Comparison of ENCODE assay signal across 8 mouse cellular contexts in the genomic region with DNA sequence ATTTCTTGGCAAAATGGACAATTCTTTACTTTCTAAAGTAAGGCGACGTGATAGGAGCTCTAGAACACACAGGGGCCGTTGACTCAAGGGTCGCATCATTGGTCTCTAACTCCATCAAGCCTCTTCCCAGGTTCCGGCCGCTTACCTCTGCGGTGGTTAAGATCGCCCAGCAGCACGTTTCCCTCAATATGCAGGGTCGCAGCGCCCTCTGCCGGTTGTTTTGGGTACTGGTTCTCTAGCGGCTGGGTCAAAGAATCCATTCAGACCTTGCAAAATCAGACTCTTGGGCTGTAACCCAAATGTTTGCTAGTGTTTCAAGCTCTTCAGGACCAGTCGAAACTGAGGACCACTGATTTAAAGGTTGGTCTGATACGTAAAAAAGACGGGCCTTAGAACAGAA. TPM values are rescaled to one million over a fixed set of nuclear protein-coding genes. Genes with fewer than 3 reads are reported as not detected.
DNase-seq lines count a peak whose midpoint lies in the region; TF ChIP-seq lines count a peak whose summit lies in the region.

No protein-coding gene starts in this region.

- H3K9me3 ChIP-seq in ES-Bruce4 (replicated peaks; ENCODE audit: control insufficient read depth, insufficient read depth, low read length, poor library complexity, severe bottlenecking), result no peaks in the 10 kb centered on the region

- TF ChIP-seq POLR2A in ES-Bruce4 (IDR thresholded peaks at IDR 0.05; ENCODE audit: insufficient read depth, low read length), result no peak
- no peak for TF ChIP-seq POLR2A in cortical plate, adult 2 months (IDR thresholded peaks at IDR 0.05; ENCODE audit: extremely low read depth, insufficient read depth, low read length)

- no peaks in the 10 kb centered on the region for H3K27me3 ChIP-seq in ES-Bruce4 (ENCODE audit: control insufficient read depth, insufficient read depth, low read length, poor library complexity, severe bottlenecking)

- H3K9ac ChIP-seq in ES-Bruce4 (ENCODE audit: low read depth, poor library complexity, severe bottlenecking), result no peak overlapping the region

- DNase-seq in adrenal gland, adult 18-20 months (ENCODE audit: low spot score in 2 of 2), result peak; percentile 92 to 93
- DNase-seq in heart, adult 8-10 months (ENCODE audit: low spot score), result peak; percentile 74
- peak; percentile 95 for DNase-seq in layer of hippocampus, postnatal 10 days (ENCODE audit: low spot score in 2 of 2)
- peak; percentile 74 to 88 for DNase-seq in lung, postnatal 4 days
- DNase-seq in right cerebral cortex, postnatal 14 days, result peak; percentile 89
- DNase-seq in urinary bladder, postnatal 25 days (ENCODE audit: low spot score), result peak; percentile 93

- no peak overlapping the region for H3K27ac ChIP-seq in ES-Bruce4 (ENCODE audit: insufficient read depth, low read length)
- H3K27ac ChIP-seq in cortical plate, adult 2 months (ENCODE audit: insufficient read depth, low read length), result no peak overlapping the region

- H3K36me3 ChIP-seq in ES-Bruce4 (ENCODE audit: control insufficient read depth, insufficient read depth, low read length, poor library complexity, severe bottlenecking), result no peaks in the 10 kb centered on the region

- H3K4me1 ChIP-seq in ES-Bruce4 (ENCODE audit: control insufficient read depth, insufficient read depth, low read length), result no peaks in the 10 kb centered on the region
- no peaks in the 10 kb centered on the region for H3K4me1 ChIP-seq in cortical plate, adult 2 months (ENCODE audit: control insufficient read depth, insufficient read depth, low read length)

- TF ChIP-seq EP300 in ES-Bruce4 (IDR thresholded peaks at IDR 0.05; ENCODE audit: insufficient read depth, low read depth, low read length), result no peak

- H3K4me3 ChIP-seq in ES-Bruce4 (ENCODE audit: low read depth, low read length), result no peak overlapping the region
- H3K4me3 ChIP-seq in cortical plate, adult 2 months (ENCODE audit: insufficient read depth, low read length), result no peak overlapping the region

- TF ChIP-seq CTCF in ES-Bruce4 (IDR thresholded peaks at IDR 0.05; ENCODE audit: low read depth, low read length), result peak; percentile 93
- peak; percentile 94 for TF ChIP-seq CTCF in cortical plate, adult 2 months (IDR thresholded peaks at IDR 0.05; ENCODE audit: extremely low read depth, insufficient read depth, low read length)

RNA-seq across cellular contexts. Expression of a gene that starts 5.0 kb away (rescaled TPM):
- polyA plus RNA-seq in ES-Bruce4 (2011; ENCODE audit: insufficient read depth, insufficient read length, low read depth, missing spikeins), result 117 and 121 TPM in 2 replicates
- 10 to 100 TPM; 45.7 to 52.2 TPM for total RNA-seq in adrenal gland, adult 18-20 months (2021)
- polyA plus RNA-seq in cortical plate, adult 2 months (2012; rRNA removed), result 21.8 and 22.7 TPM in 2 replicates
- 10 to 100 TPM; 32.7 to 39.3 (median 35.5) TPM for total RNA-seq in heart, adult 8-10 months (2022)
- total RNA-seq in layer of hippocampus, postnatal 10 days (2021), result 10 to 100 TPM; 32.3 to 36.5 TPM

RNA-seq across cellular contexts. Expression of a gene that starts 22.6 kb away (rescaled TPM):
- polyA plus RNA-seq in ES-Bruce4 (2011; ENCODE audit: insufficient read depth, insufficient read length, low read depth, missing spikeins), result 3.5 and 4.8 TPM in 2 replicates
- total RNA-seq in adrenal gland, adult 18-20 months (2021), result 10 to 100 TPM in 1 of 2 experiments, 1 to 10 TPM in 1; 5.4 to 12.2 TPM
- 2.4 and 2.9 TPM in 2 replicates for polyA plus RNA-seq in cortical plate, adult 2 months (2012; rRNA removed)
- 1 to 10 TPM; 1.8 to 7.5 (median 5.4) TPM for total RNA-seq in heart, adult 8-10 months (2022)
- 1 to 10 TPM in 1 of 2 experiments, under 1 TPM in 1; 0.73 to 1.2 TPM for total RNA-seq in layer of hippocampus, postnatal 10 days (2021)

RNA-seq across cellular contexts. Expression of a gene that starts 43.6 kb away (rescaled TPM):
- polyA plus RNA-seq in ES-Bruce4 (2011; ENCODE audit: insufficient read depth, insufficient read length, low read depth, missing spikeins), result 10.8 and 14.5 TPM in 2 replicates
- total RNA-seq in adrenal gland, adult 18-20 months (2021), result 10 to 100 TPM; 10.5 to 11.8 TPM
- 6.1 and 6.3 TPM in 2 replicates for polyA plus RNA-seq in cortical plate, adult 2 months (2012; rRNA removed)
- total RNA-seq in heart, adult 8-10 months (2022), result 10 to 100 TPM; 13.5 to 16.7 (median 15.1) TPM
- total RNA-seq in layer of hippocampus, postnatal 10 days (2021), result 1 to 10 TPM; 6.4 to 6.9 TPM
